Mouse (Mus musculus): ENCODE results near the gene Mup1. TPM values are rescaled to one million over a fixed set of nuclear protein-coding genes. Genes with fewer than 3 reads are reported as not detected.

Gene Mup1
- total RNA-seq (2023; ENCODE audit: inconsistent age): not detected in 4 replicates

GRCm38 (mm10) chr4:60501860-60502259, at the start of gene Mup1:
Gene Mup1 (minus strand): TSS chr4:60501960.

Other genes with a start within 250 kb of the Mup1 start
- gene Mup9, start 80.0 kb downstream of the Mup1 start, total RNA-seq (2023; ENCODE audit: inconsistent age): not detected in 4 replicates
- gene Mup10, start 80.2 kb upstream of the Mup1 start, total RNA-seq (2023; ENCODE audit: inconsistent age): not detected in 4 replicates
- not detected in 4 replicates for gene Mup11, start 160.5 kb upstream of the Mup1 start, total RNA-seq (2023; ENCODE audit: inconsistent age)
- gene Mup12, start 239.4 kb upstream of the Mup1 start, total RNA-seq (2023; ENCODE audit: inconsistent age): not detected in 4 replicates

Data from B cell, adult (primary cell).